Mouse (Mus musculus) spleen, postnatal 36 days (tissue): Measurements from ENCODE around the gene Tmem41b.

Source experiments
- DNase-seq, 2 experiments: peaks; one replicate each; pipeline ENCODE4 v3.0.0; 2022; ENCODE audit warnings: low spot score in 2 of 2, mixed read lengths in 1 of 2

Gene Tmem41b

DNA sequence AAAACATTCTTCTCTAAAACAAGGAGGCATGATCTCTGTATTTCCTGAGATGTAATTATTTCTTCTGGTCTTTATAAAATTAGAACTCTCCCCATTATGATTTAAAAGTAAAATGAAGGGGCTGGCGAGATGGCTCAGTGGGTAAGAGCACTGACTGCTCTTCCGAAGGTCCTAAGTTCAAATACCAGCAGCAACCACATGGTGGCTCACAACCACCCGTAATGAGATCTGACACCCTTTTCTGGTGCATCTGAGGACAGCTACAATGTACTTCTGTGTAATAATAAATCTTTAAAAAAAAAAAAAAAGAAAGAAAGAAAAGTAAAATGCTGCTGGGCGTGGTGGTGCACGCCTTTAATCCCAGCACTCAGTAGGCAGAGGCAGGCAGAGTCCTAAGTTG is 9.6 kb downstream of the Tmem41b start:
- peak in 1 of 2 experiments; percentile 11 for DNase-seq

DNA sequence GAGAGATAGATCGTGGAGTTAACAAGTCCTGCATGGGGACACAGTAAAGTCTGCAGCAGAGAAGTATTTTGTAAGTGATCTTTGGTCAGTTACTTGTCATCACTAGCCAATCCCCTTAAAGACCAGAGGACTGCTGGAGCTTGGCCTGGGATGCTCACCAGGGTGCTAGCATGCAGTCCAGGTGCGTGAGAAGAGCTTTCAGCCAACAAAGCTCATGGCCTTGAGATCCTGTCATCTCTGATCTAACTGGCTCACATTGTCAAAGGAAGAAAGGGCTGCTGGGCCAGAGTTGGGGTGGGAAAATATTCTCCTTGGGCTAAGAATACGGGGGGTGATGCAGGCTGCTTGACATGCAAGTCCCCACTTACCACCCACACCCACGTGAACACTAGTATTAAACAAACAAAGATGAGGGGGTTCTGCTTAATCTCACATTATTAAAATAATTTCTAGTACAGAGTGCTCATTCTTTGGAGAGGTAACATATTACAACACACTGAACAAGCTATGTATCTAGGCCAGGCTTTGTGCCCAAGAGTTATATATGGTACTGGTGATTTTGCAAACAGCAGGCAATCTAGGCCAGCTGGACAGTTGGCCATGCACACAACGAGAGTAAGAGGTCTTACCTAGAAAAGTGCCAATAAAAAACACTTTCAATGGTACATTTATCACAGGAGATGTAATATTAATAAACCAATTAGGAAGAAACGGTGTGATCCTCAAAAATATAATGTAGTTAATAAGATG is 10.6 kb downstream of the Tmem41b start:
- no peak for DNase-seq

- no peak for DNase-seq
These were observed 17.2 kb downstream of the Tmem41b start for GRCm38 (mm10) chr7:109969542-109969941.

- peak in 1 of 2 experiments; percentile 26 for DNase-seq
These were observed 17.7 kb downstream of the Tmem41b start for GRCm38 (mm10) chr7:109968924-109969450.

GRCm38 (mm10) chr7:109967805-109968579 is 18.7 kb downstream of the Tmem41b start:
- peak; percentile 56 to 70 for DNase-seq

DNA sequence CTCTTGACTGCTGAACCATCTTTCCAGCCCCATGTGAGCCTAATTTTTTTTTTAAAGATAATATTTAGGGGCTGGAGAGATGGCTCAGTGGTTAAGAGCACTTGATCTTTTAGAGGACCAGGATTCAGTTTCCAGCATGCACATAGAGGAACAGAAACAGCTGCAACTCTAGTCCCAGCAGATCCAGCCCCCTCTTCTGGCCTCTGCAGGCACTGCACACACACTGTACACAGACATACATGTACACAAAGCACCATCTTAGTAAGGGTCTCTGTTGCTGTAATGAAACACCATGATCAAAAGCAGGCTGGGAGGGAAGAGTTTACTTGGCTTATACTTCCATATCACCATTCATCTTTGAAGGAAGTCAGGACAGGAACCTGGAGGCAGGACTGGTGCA is 21.1 kb downstream of the Tmem41b start:
- no peak for DNase-seq

- DNase-seq = no peak
These were observed 23.0 kb downstream of the Tmem41b start for GRCm38 (mm10) chr7:109963707-109964106.

- DNase-seq = no peak
These were observed 24.1 kb downstream of the Tmem41b start for GRCm38 (mm10) chr7:109962596-109962995.

DNA sequence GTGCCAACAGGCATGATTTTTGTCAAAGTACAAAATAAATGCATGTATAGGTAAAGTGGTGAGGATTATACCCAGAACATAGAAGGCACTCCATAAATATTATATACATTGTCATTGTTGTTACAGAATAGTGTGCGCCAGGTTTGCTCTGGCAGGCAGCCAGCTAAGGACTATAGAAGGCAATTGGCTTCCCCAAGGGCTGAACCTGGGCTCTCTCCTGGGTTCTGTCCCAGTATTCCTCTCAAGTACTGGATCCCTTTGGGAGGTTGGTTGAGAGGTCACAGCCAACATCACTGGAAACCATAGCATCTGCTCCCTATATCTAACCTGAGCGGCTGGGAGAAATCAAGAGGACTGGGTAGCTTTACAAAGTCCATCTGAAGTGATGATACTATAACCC is 25.2 kb downstream of the Tmem41b start:
- DNase-seq = no peak

- DNase-seq = no peak
These were observed 26.0 kb downstream of the Tmem41b start for GRCm38 (mm10) chr7:109960613-109961154.

- DNase-seq = peak; percentile 53 to 54
These were observed 26.8 kb downstream of the Tmem41b start, which contains the start of gene Dennd5a for GRCm38 (mm10) chr7:109959716-109960612. Gene Dennd5a (minus strand): TSS chr7:109960470.

GRCm38 (mm10) chr7:109958843-109959715 is 27.6 kb downstream of the Tmem41b start:
- peak; percentile 21 to 35 for DNase-seq

DNA sequence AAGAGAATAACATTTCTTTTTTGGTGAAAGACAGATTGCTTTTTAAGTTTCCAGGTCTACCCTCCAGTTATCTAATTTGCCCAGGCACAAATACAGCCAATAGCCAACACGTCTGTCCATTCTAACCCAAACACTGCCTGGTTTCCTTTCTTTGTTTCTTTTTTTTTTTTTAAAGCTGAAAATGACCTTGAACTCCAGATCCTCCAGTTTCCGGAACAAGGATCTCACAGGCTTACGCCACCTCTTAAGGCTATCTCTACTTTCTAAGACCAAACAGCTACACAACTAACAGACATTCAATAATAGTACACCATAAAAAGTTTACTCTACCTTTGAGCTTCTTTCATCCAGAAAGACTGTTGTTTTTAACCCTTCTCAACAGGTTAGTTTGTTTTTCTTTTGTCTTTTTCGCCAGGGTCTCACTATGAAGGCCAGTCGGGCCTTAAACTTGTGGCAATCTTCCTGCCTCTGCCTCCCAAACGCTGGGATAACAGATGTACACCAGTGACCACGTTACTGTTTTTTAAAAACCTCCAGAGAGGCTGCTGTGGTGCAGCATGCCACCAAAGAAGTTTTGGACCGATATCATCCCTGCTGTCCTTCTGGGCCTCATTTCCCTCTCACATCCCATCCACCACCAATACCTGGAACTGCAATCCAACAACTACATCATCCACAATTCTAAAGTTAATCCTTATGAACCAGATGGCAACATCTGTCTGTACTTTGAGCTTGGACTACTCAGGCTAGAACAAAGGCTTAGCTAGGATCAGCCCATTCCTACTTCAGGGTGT is 28.5 kb downstream of the Tmem41b start:
- no peak for DNase-seq

GRCm38 (mm10) chr7:109954622-109955401 is 31.9 kb downstream of the Tmem41b start:
- DNase-seq = no peak

- DNase-seq = peak; percentile 43 to 52
These were observed 35.4 kb downstream of the Tmem41b start for GRCm38 (mm10) chr7:109951297-109951696.

- no peak for DNase-seq
These were observed 42.2 kb downstream of the Tmem41b start for GRCm38 (mm10) chr7:109944421-109945034.

DNA sequence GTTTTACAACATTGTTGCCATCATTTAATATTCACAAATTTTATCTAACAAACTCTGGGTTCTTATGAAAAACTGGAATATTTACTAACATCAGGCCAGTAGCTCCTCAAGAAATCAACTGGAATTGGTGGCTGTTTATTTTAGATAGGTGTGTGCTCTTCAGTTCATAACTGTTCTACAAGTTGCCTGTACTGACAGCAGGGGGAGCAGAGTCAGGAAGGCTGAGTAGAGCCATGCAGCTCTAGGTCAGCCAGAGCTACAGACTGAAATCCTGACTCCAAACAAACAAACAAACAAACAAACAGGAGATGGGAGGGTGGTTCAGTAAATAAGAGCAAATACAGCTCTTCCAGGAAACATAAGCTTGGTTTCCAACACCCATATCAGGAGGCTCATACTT is 57.1 kb downstream of the Tmem41b start:
- DNase-seq = no peak

DNA sequence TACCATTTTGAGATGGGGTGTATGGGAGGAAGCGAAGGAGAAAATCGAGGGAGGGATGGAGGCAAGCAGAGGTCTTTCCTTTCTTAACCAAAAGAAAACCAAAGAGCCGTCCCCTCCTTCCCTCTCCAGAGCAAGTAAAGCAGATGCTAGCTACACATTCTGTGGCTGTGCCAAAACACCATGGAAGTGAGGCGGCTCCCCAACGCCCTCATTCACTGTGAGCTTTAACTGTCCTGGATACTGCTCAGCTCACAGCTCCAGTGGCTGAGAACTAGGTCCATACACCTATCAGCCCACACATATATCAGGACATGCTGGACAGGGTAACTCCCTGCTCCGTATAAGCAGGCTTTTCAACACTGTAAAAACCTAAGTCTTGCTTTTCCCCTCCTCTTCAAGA is 58.4 kb downstream of the Tmem41b start:
- DNase-seq = no peak
